Mouse (Mus musculus): ENCODE data around the gene Wdr89.

DNA sequence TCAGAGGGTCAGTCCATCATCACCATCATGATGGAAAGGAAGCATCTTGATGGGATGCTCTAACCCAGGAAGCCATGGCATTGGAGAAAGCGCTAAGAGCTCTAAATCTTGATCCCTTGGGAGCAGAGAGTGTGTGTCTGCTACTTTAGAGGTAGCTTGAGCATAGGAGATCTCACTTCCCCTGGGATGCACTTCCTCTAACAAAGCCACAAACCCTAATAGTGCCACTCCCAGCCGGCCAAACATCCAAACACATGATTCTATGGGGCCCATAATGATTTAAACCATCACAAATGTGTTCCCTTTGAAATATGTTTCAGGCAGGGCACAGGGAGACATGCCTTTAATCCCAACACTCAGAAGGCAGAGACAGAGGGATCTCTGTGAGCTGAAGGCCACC lies 19.7 kb upstream of the Wdr89 start:
- TF ChIP-seq CTCF (IDR thresholded peaks at IDR 0.05; ENCODE audit: control insufficient read depth, insufficient read depth, insufficient read length): no peak
- no peak for TF ChIP-seq MYOD1 (IDR thresholded peaks at IDR 0.05; ENCODE audit: control insufficient read depth, insufficient read length, low read depth)
- no peak for TF ChIP-seq CEBPB (IDR thresholded peaks at IDR 0.05; ENCODE audit: low read depth)
- TF ChIP-seq MAX (IDR thresholded peaks at IDR 0.05): no peak
